Mouse (Mus musculus) Patski (cell line): ENCODE results near the gene Zfp433. TPM values are rescaled to one million over a fixed set of nuclear protein-coding genes. Genes with fewer than 3 reads are reported as not detected.
"Not testable (repeated sequence)": the region's sequence is repeated elsewhere in the genome, so short reads cannot be mapped to it uniquely, and the experiment has no call there.

Source experiments
- ATAC-seq: fragments of 100-300 bp; one replicate; pipeline ENCODE4 v1.8.0; 2021
- CTCF ChIA-PET: fragments of 350-600 bp; sonication (Branson Sonifier 250); formaldehyde crosslinking; loops from one replicate; lab custom pipeline; 2022; ENCODE audit warnings: inconsistent platforms; lab: Charles Lee
- POLR2A ChIA-PET: fragments of 350-600 bp; sonication (Branson Sonifier 250); formaldehyde crosslinking; loops from one replicate; lab custom pipeline; 2022; ENCODE audit warnings: antibody characterized with exemption, inconsistent platforms; lab: Charles Lee
- DNase-seq: peaks from one replicate; pipeline ENCODE4 v3.0.0-alpha.2; 2011; ENCODE audit warnings: low read depth, low spot score
- H3K27me3 ChIP-seq: fragments of 371-371 bp; one replicate; pipeline ENCODE4 v1.5.1; 2021
- CTCF ChIP-seq: fragments of 100-300 bp; IDR thresholded peaks from one replicate; pipeline ENCODE4 v1.5.1; 2021
- in situ Hi-C: fragments of 300-500 bp; cut with MboI; formaldehyde crosslinking; loops from 3 replicates; pipeline ENCODE4 v1.11.1; 2018; ENCODE audit warnings: low pct_unique_long_range_greater_than_20kb, mixed read lengths
- polyA plus RNA-seq: library from polyadenylated mRNA; unstranded; gene quantifications from one replicate; pipeline ENCODE4 v1.2.3, GENCODE M21; 2021

Gene Zfp433
- 4.6 TPM for polyA plus RNA-seq

DNA sequence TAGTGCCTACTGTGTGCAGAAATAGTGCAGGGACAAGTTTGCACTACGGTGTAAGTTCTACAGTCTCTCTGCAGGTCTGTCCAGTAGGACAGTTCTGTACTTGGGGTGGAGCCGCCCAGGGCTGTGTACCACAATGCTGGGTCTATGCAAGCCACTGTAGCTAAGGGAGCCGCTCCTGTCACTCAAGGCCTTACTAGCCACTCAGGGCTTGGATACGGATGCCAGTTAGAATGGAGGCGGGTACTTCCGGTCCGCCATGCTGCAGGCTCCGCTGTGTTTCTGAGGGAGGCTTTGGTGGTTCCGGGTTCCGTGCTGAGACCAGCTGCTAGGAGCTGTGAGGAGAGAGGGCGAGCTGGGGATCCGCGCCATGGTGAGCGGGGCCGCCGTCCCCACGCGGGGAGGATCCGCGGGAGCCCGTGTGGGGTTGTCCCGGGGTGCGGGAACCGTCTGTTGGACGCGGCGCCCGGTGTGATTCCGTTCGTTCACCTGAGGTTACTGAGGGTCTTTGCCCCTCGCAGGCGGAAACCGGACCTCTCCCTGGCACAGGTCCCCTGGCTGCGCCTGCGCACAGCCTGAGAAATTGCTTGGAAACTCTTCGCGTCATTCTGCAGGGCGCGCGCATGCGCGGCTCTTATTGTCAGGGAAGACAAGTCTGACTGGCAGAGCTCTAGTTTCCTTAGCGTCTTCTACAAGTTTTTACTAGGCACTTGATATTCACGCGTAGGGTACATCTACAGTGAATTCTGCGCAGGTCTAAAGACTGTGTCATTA is at the start of gene Zfp433:
Gene Zfp433 (plus strand): TSS at position 295 of the 771 bp plus-strand sequence.
- DNase-seq, in situ Hi-C loops, POLR2A ChIA-PET, CTCF ChIA-PET, H3K27me3 ChIP-seq: not testable (repeated sequence)
- peak; percentile 100 for ATAC-seq

DNA sequence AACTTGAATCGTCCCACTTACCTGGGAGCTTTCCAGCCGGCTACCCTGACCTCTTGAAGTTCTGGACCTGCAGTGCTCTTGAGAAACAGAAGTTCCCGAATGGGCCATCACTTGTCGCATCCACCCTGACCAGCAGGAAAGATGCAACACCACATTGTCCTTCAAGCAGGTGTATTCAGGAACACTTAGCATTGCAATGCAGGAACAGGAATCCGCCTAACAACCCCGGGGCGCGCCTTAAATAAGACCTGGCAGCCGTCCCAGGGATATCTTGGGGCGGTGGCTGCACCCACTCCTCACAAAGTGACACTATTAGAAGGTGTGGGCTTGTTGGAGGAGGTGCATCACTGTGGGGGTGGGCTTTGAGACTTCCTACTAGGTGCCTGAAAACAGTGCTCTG is 49.4 kb upstream of the Zfp433 start:
- no peak for ATAC-seq
- DNase-seq: no peak
- TF ChIP-seq CTCF: no peak
- in situ Hi-C loops: no loop called here
- ChIA-PET CTCF (no interaction called here), POLR2A (no interaction called here)
- H3K27me3 ChIP-seq: no peaks in the 10 kb centered on the region

DNA sequence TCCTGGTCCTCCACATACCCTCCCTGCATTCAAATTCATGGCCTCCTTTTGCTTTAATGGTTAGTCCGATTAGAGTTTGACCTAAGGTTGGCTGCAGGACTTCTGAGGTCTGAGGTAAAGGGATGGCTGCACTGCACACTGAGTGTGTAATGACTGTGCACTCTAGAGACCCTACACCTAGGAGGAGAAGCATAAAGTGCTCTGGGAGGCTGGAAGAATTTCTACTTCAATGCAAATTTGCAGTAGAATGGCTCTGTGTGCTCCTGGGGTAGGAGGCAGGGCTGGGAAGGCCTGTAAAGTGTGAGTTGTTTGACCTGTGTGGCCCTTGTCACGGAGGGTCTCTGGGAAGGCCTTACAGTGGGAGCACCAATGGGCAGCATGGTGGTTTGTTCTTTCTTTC is 48.5 kb upstream of the Zfp433 start:
- no peak for DNase-seq
- ATAC-seq: no peak
- ChIA-PET CTCF (no interaction called here), POLR2A (no interaction called here)
- no peaks in the 10 kb centered on the region for H3K27me3 ChIP-seq
- in situ Hi-C loops: no loop called here
- no peak for TF ChIP-seq CTCF

DNA sequence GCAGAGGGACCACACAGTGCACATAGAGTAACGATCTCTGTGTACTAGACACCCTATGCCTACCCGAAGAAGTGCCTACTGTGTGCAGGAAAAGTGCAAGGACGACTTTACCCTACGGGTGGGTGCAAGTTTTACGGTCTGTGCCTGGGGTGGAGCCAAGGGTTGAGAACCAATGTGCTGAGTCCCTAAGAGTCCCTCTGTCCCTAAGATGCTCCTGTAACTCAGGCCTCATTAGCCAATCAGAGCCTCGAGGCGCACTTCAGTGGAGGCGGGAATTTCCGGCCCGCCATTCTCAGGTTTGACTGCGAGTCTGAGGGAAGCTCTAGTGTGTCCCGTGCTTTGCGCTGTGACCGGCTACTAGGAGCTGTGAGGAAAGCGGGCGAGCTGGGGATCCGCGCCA is 17.5 kb upstream of the Zfp433 start:
- ATAC-seq, in situ Hi-C loops: not testable (repeated sequence)

DNA sequence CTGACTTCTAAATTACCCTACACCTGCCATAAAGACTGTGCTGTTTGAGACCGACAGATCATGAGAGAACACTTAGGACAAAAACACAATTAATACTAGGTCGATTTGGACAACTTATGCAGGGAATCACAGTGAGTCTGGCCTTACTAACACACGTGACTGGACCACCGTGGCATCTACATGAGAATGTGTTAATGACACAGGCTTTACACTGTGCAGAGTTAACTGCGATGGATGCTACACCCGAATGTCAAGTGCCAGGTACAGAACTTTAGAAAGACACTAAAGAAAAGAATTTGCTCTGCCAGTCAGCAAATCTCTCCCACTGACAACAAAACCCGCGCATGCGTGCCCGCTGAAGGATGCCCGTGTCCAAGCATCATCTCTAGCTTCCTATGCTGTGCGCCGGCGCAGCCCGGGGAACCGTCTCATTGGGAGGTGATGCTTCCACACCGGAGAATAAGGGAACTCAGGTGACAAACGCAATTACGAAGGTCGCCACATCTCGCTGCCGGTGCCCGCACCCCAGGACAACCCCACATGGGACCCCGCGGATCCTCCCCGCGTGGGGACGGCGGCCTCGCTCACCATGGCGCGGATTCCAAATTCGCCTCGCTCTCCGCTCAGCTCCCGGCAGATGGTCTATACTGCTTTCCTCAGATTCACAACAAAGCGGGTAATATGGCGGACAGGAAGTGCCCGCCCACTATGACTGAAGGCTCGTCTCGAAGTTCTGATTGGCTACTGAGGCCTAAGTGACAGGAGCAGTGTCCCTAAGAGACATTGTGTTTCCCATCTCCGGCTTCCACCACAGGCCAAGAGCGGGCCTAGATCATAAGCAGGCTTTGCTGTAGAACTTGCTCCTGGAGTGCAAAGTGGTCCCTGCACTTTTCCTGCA is 66.1 kb downstream of the Zfp433 start, which contains the start of gene Gm3055:
Gene Gm3055 (minus strand): TSS at position 656 of the 898 bp plus-strand sequence.
- in situ Hi-C loops, H3K27me3 ChIP-seq, DNase-seq, CTCF ChIA-PET, POLR2A ChIA-PET: not testable (repeated sequence)
- peak; percentile 51 for ATAC-seq

More for the DNA sequence above, 17.5 kb upstream of the Zfp433 start:
- CTCF ChIA-PET, DNase-seq, POLR2A ChIA-PET, H3K27me3 ChIP-seq: not testable (repeated sequence)

DNA sequence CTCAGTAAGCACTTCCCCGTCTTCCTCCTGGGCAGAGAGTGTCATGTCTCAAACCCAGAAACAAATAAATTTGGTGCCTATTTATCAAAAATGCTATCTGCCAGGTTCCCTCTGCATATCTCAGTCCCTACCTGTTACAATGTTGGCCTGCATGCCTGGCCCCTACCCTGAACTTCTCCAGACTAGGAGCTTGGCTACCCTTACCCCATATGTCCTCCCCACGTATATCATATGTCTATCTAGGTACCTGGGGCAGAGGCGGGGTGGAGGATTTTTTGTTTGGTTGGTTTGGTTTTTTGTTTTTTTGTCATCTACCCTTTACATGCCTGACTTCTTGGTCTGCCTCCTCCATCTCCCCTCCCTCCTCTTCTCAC is 66.8 kb downstream of the Zfp433 start:
- POLR2A ChIA-PET, DNase-seq, ATAC-seq, CTCF ChIA-PET, H3K27me3 ChIP-seq, in situ Hi-C loops: not testable (repeated sequence)

Other genes with a start within 250 kb of the Zfp433 start
- 41.8 TPM for gene Nfic, start 249.2 kb upstream of the Zfp433 start, polyA plus RNA-seq
- gene Celf5, start 222.1 kb upstream of the Zfp433 start, polyA plus RNA-seq: 0.99 TPM
- 104 TPM for gene Ncln, start 208.4 kb upstream of the Zfp433 start, polyA plus RNA-seq
- 0.03 TPM for gene S1pr4, start 204.7 kb upstream of the Zfp433 start, polyA plus RNA-seq
- gene Gna15, start 180.6 kb upstream of the Zfp433 start, polyA plus RNA-seq: not detected
- gene Gna11, start 159.6 kb upstream of the Zfp433 start, polyA plus RNA-seq: 76.2 TPM
- gene Aes, start 145.3 kb upstream of the Zfp433 start, polyA plus RNA-seq: 1,239 TPM
- gene Tle2, start 130.3 kb upstream of the Zfp433 start, polyA plus RNA-seq: 46.4 TPM
- 7.5 TPM for gene Tle6, start 103.8 kb upstream of the Zfp433 start, polyA plus RNA-seq
- 1.1 TPM for gene BC025920, start 98.6 kb upstream of the Zfp433 start, polyA plus RNA-seq
- gene Sirt6, start 77.0 kb upstream of the Zfp433 start, polyA plus RNA-seq: 21.7 TPM
- gene Ankrd24, start 76.3 kb upstream of the Zfp433 start, polyA plus RNA-seq: 21.5 TPM
- gene Gm10778, start 55.8 kb upstream of the Zfp433 start, polyA plus RNA-seq: 2.5 TPM
- 0.95 TPM for gene Gm3055, start 66.3 kb downstream of the Zfp433 start, polyA plus RNA-seq
- 2.6 TPM for gene Gm4767, start 107.4 kb downstream of the Zfp433 start, polyA plus RNA-seq
- gene Gm32687, start 159.1 kb downstream of the Zfp433 start, polyA plus RNA-seq: not detected
- 0.87 TPM for gene Zfp781, start 225.7 kb downstream of the Zfp433 start, polyA plus RNA-seq